Mouse (Mus musculus) induced T-regulatory cell, adult 2 months (primary cell): Measurements from ENCODE around the gene Hdc.
A peak's percentile ranks its signal among the peaks of the same experiment; 100 is the strongest.

Experiments
- DNase-seq: peaks from one replicate; pipeline ENCODE4 v3.0.0-alpha.2; 2012; ENCODE audit warnings: low read depth

The Hdc gene

DNA sequence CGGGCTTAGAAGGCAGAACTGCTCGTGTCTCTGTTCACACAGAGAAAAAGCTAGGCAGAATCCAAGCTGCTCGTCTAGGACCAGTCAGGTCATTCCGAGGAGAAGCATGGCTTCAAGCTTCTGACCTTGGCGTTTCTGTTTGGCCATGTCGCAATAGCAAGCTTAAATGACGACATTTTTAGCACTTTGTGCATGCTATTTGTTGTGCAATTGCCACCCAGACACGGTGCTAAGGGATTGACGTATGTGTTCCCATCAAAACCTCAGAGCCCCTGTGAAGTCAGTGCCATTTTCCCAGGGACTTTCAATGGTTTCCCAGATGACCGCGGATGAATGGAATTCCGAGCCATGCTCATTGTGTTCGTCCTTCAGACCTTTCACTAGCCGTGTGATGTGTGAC, 18.6 kb downstream of the Hdc start:
- DNase-seq: no peak

DNA sequence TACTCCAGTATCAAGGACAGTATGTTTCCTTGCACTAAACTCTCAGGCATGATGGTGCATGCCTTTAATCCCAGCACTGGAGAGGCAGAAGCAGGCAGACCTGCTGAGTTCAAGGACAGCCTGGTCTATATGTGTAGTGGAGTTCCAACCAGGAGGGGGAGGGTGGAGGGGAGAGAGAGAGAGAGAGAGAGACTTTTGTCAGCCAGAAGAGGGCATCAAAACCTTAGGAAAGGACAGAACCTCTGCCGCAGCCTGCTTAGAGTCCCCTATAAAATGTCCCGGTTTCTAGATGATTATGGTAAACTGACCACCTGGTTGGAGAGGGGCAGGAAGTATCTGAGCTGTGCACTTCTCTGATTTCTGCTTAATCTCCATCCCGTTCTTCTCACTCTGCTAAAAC, 20.1 kb downstream of the Hdc start:
- DNase-seq: peak; percentile 69

DNA sequence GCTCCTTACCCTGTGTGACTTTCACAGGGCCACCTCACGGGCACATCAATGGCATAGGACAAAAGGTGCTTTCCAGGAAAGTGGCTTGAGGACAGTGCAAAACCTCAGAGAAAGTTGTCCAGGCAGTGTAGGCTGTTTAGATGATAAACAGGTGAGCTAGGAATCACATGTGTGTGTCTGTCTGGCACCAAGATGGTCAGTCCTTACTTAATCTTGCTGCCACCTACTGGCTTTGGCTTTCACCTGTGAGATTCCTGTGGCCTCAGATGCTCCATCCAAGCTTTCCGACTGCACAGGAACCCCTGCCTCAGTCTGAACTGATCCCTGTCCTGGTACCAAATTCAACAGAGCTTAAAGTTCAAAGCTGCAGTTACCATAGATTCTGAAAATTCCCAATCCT, 20.7 kb downstream of the Hdc start:
- no peak for DNase-seq

GRCm38 (mm10) chr2:126597279-126598241, 21.5 kb downstream of the Hdc start:
- DNase-seq: peak; percentile 85

- peak; percentile 27 for DNase-seq
Measured at GRCm38 (mm10) chr2:126596347-126597072, 22.6 kb downstream of the Hdc start.

GRCm38 (mm10) chr2:126593831-126594610, 25.1 kb downstream of the Hdc start:
- DNase-seq: peak; percentile 90

- no peak for DNase-seq
Measured at GRCm38 (mm10) chr2:126591304-126591703, 27.8 kb downstream of the Hdc start.

DNA sequence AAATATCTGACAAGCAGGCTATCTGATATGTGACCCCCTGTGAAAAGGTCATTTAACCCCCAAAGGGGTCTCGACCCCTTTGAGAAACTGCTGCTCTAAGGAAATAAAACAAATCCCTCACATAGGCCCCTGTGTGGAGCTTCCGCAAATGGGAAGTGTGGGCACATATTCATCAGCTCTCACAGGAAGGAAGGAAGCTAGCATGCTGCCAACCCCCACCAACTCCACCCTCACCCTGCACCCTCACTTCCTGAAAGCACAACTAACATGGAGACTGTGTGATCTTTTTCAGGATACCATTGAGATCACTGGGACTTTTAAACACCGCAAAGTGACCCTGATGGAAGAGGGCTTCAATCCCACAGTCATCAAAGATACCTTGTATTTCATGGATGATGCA, 31.6 kb downstream of the Hdc start:
- DNase-seq: no peak

- DNase-seq: no peak
Measured at GRCm38 (mm10) chr2:126584621-126585369, 34.3 kb downstream of the Hdc start.

- no peak for DNase-seq
Measured at GRCm38 (mm10) chr2:126583960-126584359, 35.1 kb downstream of the Hdc start.

- DNase-seq: no peak
Measured at GRCm38 (mm10) chr2:126579282-126579681, 39.8 kb downstream of the Hdc start.

DNA sequence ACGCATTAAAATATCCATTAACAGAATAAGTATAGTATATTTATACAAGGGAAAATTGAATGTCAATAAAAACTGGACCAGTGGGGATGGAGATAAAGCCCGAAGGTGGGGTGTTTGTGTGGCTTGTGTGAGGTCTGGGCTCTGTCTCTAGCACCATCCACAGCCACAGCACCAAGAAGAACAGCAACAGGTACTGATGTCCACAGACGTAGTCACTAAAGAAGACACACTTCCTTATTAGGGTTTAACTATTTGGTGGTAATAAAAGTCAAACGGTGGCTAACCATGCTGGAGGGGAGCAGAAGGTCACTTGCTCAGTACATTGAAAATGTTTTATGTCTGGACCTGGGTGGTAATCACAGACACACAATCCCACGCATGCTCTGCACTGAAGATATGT, 41.7 kb downstream of the Hdc start:
- no peak for DNase-seq

GRCm38 (mm10) chr2:126575391-126576176, 43.5 kb downstream of the Hdc start:
- DNase-seq: no peak

GRCm38 (mm10) chr2:126572747-126573146, 46.4 kb downstream of the Hdc start:
- DNase-seq: no peak

DNA sequence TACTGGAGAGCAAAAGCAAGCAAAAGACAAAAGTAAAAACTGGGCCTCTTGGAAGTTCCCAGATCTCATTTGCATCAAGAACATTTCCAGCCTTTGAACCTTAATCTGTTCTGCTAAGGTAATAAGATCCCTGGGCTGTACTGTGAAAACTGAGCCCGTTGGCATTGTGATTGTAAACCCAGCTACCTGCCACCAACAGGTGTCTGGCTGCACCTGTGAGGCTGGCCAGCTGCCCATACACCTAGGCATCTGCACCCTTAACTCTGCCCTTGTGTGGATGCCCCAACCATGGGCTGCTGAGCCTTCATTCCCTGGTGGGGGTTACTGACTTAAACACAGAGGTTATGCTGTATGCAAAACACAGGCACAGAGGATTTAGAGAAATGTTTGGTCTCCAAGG, 46.9 kb downstream of the Hdc start:
- DNase-seq: no peak

DNA sequence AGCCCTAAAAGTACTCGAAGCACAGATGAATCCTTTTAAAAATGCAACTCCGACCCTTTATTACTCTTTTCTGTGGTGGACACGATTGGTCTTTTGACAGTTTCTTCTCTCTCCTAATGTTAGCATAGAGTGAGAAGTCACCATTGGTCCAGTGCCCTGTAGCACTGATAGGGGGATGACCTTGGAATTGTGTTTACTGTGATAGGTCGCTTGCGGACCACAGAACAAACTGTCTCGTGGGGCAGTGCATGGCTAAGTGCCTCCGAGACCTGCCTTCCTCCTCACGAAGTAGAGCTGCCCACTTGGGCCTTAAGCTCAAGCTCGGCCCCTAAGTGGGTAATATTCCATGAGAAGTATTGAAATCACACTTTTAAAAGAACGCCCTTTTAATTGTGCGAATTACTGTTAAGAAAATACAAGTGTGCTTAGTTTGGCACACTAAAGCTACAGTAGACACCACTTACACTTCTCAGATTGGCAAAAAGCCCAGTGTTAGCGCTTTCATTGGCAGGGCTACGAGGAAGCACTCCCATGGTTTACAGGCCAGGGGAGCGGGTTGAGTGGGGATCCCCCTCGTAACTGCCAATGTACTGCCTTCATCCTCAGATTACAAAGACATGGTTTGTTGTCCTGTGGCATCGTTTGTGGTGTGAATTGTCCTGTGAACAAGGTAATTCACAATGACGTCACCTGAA, 55.5 kb downstream of the Hdc start:
- no peak for DNase-seq

DNA sequence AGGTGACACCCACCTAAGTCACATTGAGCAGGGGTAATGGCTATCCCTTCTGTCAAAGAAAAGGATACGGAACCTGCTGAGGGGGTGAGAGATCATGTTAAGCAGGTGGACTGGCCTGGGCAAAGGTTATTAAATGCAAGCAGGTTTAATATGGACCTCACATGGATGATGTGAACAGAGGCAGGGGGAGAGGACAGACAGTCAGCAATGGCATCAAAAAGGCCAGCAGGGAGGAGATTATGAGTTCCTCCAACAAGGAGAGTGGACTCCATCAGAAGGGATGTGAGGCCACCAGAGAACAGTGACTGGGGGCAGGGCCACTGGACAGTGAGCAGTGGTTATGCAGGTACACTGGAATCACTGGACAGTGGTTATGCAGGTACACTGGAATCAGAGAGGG, 59.0 kb downstream of the Hdc start:
- no peak for DNase-seq

DNA sequence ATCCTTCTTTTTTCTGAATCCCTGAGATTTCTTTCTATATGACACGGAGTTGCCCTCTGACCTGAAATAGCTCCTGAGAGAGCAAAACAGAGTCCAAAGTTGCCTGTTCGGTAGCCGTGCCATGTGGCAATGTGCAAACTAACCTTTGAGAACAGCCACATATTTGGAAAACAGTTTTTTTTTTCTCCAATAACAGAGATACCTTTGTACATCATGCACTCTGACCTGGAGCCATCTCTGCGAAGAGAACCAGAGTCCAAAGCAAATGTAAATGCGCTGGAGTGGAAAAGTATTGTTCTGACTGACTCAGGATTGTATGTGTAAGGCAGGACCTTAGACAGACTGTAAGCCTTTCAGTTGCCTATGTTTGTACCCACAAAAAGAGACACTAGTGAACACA, 63.6 kb downstream of the Hdc start:
- no peak for DNase-seq

DNA sequence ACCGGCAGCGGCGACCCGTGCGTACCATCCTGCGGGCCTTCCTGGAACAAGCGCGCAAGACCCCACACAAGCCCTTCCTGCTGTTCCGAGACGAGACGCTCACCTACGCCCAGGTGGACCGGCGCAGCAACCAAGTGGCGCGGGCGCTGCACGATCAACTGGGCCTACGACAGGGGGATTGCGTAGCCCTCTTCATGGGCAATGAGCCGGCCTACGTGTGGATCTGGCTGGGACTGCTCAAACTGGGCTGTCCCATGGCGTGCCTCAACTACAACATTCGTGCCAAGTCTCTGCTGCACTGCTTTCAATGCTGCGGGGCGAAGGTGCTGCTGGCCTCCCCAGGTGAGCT, 65.8 kb downstream of the Hdc start:
- DNase-seq: no peak
